In the genomic region with DNA sequence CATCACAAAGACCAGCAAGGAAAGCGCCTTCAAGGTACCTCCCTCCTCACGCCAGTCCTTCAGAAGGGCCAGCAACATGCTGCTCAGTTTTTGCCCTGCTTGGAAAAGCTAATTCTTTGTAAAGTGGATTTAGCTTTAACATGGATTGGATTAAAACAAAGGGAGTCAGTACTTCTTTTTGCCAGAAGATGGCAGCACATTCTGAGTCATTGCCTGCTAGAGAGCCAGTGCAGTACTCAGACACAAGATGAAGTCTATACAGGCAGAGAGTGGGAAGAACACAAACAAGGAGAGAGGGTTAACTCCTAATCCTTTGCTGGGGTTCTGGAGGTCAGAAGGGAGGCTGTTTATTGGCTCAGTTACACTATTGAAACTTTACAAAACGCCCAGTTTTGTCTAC, we compare ENCODE assay signal across 8 mouse cellular contexts. TPM values are rescaled to one million over a fixed set of nuclear protein-coding genes. Genes with fewer than 3 reads are reported as not detected.
DNase-seq lines count a peak whose midpoint lies in the region; ATAC-seq and TF ChIP-seq lines count a peak whose summit lies in the region.

No protein-coding gene starts in this region.

- intact Hi-C loops in heart, postnatal 25 days (cut with DNase I), result loop anchor here (2.0 kb wide), 2 partner anchors 156 to 222 kb away; no protein-coding TSS in a partner anchor
- intact Hi-C loops in left cerebral cortex, postnatal 25 days (cut with DNase I), result no loop called here

- no peak overlapping the region for H3K9ac ChIP-seq in heart, embryonic 16.5 days (ENCODE audit: low read length)
- no peak overlapping the region for H3K9ac ChIP-seq in hindbrain, postnatal 0 days (replicated peaks; ENCODE audit: low read length)
- no peak overlapping the region for H3K9ac ChIP-seq in stomach, embryonic 16.5 days (ENCODE audit: low read length)

- H3K4me3 ChIP-seq in heart, embryonic 16.5 days (ENCODE audit: low read length), result no peak overlapping the region
- H3K4me3 ChIP-seq in hindbrain, postnatal 0 days (ENCODE audit: low read length), result no peak overlapping the region
- no peak overlapping the region for H3K4me3 ChIP-seq in stomach, embryonic 16.5 days (replicated peaks; ENCODE audit: low read length)

- no peak overlapping the region for H3K27ac ChIP-seq in heart, embryonic 16.5 days (ENCODE audit: low read length)
- no peak overlapping the region for H3K27ac ChIP-seq in hindbrain, postnatal 0 days
- no peak overlapping the region for H3K27ac ChIP-seq in stomach, embryonic 16.5 days (ENCODE audit: low read length)

- 0 out of 2 replicates have a peak, but pooled peaks have one; percentile 58 for ATAC-seq in heart, embryonic 16.5 days (replicated peaks; ENCODE audit: extremely low read depth, insufficient read depth, low FRiP score)
- ATAC-seq in hindbrain, postnatal 0 days, result peak; percentile 63; the same call in 1 of the 2 replicates
- 0 out of 2 replicates have a peak, but pooled peaks have one; percentile 50 for ATAC-seq in stomach, embryonic 16.5 days (ENCODE audit: insufficient read depth, low FRiP score)

- 38% methylated on average over 3 of the region's 3 CpGs for WGBS in heart, embryonic 16.5 days
- 43% methylated on average over 3 of the region's 3 CpGs for WGBS in hindbrain, postnatal 0 days
- WGBS in stomach, embryonic 16.5 days, result 32% methylated on average over 3 of the region's 3 CpGs

- no peaks in the 10 kb centered on the region for H3K9me3 ChIP-seq in heart, embryonic 16.5 days (replicated peaks; ENCODE audit: control insufficient read depth, low read length)
- H3K9me3 ChIP-seq in hindbrain, postnatal 0 days (ENCODE audit: low read length), result no peaks in the 10 kb centered on the region
- no peaks in the 10 kb centered on the region for H3K9me3 ChIP-seq in stomach, embryonic 16.5 days (replicated peaks; ENCODE audit: control insufficient read depth, low read length)

- peaks cover 12% of the 10 kb centered on the region for H3K36me3 ChIP-seq in heart, embryonic 16.5 days (ENCODE audit: control insufficient read depth, insufficient read depth)
- H3K36me3 ChIP-seq in hindbrain, postnatal 0 days (ENCODE audit: insufficient read depth, low read length), result peaks cover 18% of the 10 kb centered on the region
- no peaks in the 10 kb centered on the region; the same call in 1 of the 2 replicates for H3K36me3 ChIP-seq in stomach, embryonic 16.5 days (ENCODE audit: control insufficient read depth, insufficient read depth, low read length)

- no peak overlapping the region for H3K4me2 ChIP-seq in heart, embryonic 16.5 days (ENCODE audit: low read depth, low read length)
- no peak overlapping the region for H3K4me2 ChIP-seq in hindbrain, postnatal 0 days (ENCODE audit: low read depth, low read length)
- H3K4me2 ChIP-seq in stomach, embryonic 16.5 days (ENCODE audit: low read depth, low read length), result no peak overlapping the region

- DNase-seq in heart, postnatal 25 days (ENCODE audit: low spot score), result no peak
- peak; percentile 82 for DNase-seq in adipocyte (ENCODE audit: low spot score)
- DNase-seq in embryo, embryonic 9.5 days (ENCODE audit: extremely low spot score), result peak; percentile 73
- peak; percentile 86 for DNase-seq in hindbrain, postnatal 0 days (ENCODE audit: low spot score)
- peak; percentile 73 to 85 for DNase-seq in left cerebral cortex, postnatal 25 days (ENCODE audit: low spot score in 2 of 2)
- peak; percentile 10 to 36 for DNase-seq in monocyte, adult 2 months (ENCODE audit: low read depth in 1 of 2, low spot score in 2 of 2)

- no peaks in the 10 kb centered on the region for H3K4me1 ChIP-seq in heart, embryonic 16.5 days (ENCODE audit: control insufficient read depth, insufficient read depth, low read length)
- H3K4me1 ChIP-seq in hindbrain, postnatal 0 days (ENCODE audit: insufficient read depth, low read length), result no peaks in the 10 kb centered on the region
- no peaks in the 10 kb centered on the region for H3K4me1 ChIP-seq in stomach, embryonic 16.5 days (ENCODE audit: control insufficient read depth, insufficient read depth, low read length)

- peak; percentile 87 for TF ChIP-seq CTCF in hindbrain, postnatal 0 days (IDR thresholded peaks at IDR 0.05; ENCODE audit: low read depth)

- H3K27me3 ChIP-seq in heart, embryonic 16.5 days (ENCODE audit: control insufficient read depth, insufficient read depth, low read length), result no peaks in the 10 kb centered on the region
- no peaks in the 10 kb centered on the region for H3K27me3 ChIP-seq in hindbrain, postnatal 0 days (ENCODE audit: insufficient read depth, low read length)
- no peaks in the 10 kb centered on the region for H3K27me3 ChIP-seq in stomach, embryonic 16.5 days (ENCODE audit: control insufficient read depth, insufficient read depth, low read length)

RNA-seq across cellular contexts. Expression of a gene that starts 17.6 kb away (rescaled TPM):
- 344 TPM in 2 replicates for polyA plus RNA-seq in heart, embryonic 16.5 days (2015; fragmentation: Nextera tagmentation; extraction: Ambion mirVana)
- 100 to 1,000 TPM; 116 to 128 TPM for total RNA-seq in heart, postnatal 25 days (2021)
- 122 and 127 TPM in 2 replicates for total RNA-seq in hindbrain, postnatal 0 days (2014; rRNA removed)
- polyA plus RNA-seq in hindbrain, postnatal 0 days (2015; fragmentation: Nextera tagmentation; extraction: Ambion mirVana), result 446 and 451 TPM in 2 replicates
- 100 to 1,000 TPM; 132 to 133 TPM for total RNA-seq in left cerebral cortex, postnatal 25 days (2021)
- polyA plus RNA-seq in stomach, embryonic 16.5 days (2015; fragmentation: Nextera tagmentation; extraction: Ambion mirVana), result 417 and 432 TPM in 2 replicates

RNA-seq across cellular contexts. Expression of a gene that starts 40.4 kb away (rescaled TPM):
- polyA plus RNA-seq in heart, embryonic 16.5 days (2015; fragmentation: Nextera tagmentation; extraction: Ambion mirVana), result 1.2 and 1.7 TPM in 2 replicates
- total RNA-seq in heart, postnatal 25 days (2021), result not detected
- not detected in 2 replicates for total RNA-seq in hindbrain, postnatal 0 days (2014; rRNA removed)
- polyA plus RNA-seq in hindbrain, postnatal 0 days (2015; fragmentation: Nextera tagmentation; extraction: Ambion mirVana), result 0.43 and 0.44 TPM in 2 replicates
- not detected for total RNA-seq in left cerebral cortex, postnatal 25 days (2021)
- polyA plus RNA-seq in stomach, embryonic 16.5 days (2015; fragmentation: Nextera tagmentation; extraction: Ambion mirVana), result 2.2 and 2.3 TPM in 2 replicates

RNA-seq across cellular contexts. Expression of a gene that starts 48.5 kb away (rescaled TPM):
- polyA plus RNA-seq in heart, embryonic 16.5 days (2015; fragmentation: Nextera tagmentation; extraction: Ambion mirVana), result 10.7 and 11.2 TPM in 2 replicates
- 10 to 100 TPM; 10.2 to 12.6 TPM for total RNA-seq in heart, postnatal 25 days (2021)
- total RNA-seq in hindbrain, postnatal 0 days (2014; rRNA removed), result 7.7 and 12.7 TPM in 2 replicates
- 6.5 and 6.7 TPM in 2 replicates for polyA plus RNA-seq in hindbrain, postnatal 0 days (2015; fragmentation: Nextera tagmentation; extraction: Ambion mirVana)
- 10 to 100 TPM; 13.2 to 14.9 TPM for total RNA-seq in left cerebral cortex, postnatal 25 days (2021)
- 11.1 and 11.9 TPM in 2 replicates for polyA plus RNA-seq in stomach, embryonic 16.5 days (2015; fragmentation: Nextera tagmentation; extraction: Ambion mirVana)

RNA-seq across cellular contexts. Expression of a gene that starts 48.6 kb away (rescaled TPM):
- polyA plus RNA-seq in heart, embryonic 16.5 days (2015; fragmentation: Nextera tagmentation; extraction: Ambion mirVana), result 104 and 121 TPM in 2 replicates
- 100 to 1,000 TPM in 1 of 2 experiments, 10 to 100 TPM in 1; 86.0 to 108 TPM for total RNA-seq in heart, postnatal 25 days (2021)
- 83.8 and 87.8 TPM in 2 replicates for total RNA-seq in hindbrain, postnatal 0 days (2014; rRNA removed)
- 209 and 221 TPM in 2 replicates for polyA plus RNA-seq in hindbrain, postnatal 0 days (2015; fragmentation: Nextera tagmentation; extraction: Ambion mirVana)
- total RNA-seq in left cerebral cortex, postnatal 25 days (2021), result 100 to 1,000 TPM; 165 TPM
- polyA plus RNA-seq in stomach, embryonic 16.5 days (2015; fragmentation: Nextera tagmentation; extraction: Ambion mirVana), result 149 and 153 TPM in 2 replicates
